In the genomic region with DNA sequence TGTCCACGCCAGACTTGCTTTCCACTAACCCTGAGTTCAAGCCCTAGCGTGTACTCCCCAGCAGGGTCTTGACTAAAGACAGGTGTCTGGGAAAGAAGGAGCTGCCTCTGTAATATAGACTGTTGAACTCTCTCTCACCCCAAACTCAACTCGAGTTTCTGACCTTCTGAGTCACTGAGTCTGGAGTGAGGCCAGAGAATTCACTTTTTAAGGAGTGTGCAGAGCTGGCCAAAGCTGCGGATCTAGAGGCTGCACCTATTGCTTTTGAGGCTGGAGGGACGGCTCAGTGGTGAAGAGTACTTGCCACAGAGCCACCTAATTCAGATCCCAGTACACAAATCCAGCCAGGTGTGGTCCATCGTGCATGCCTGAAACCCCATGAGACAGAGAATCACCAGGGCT, we compare ENCODE assay signal across 8 mouse cellular contexts. TPM values are rescaled to one million over a fixed set of nuclear protein-coding genes. Genes with fewer than 3 reads are reported as not detected.
DNase-seq lines count a peak whose midpoint lies in the region; ATAC-seq and TF ChIP-seq lines count a peak whose summit lies in the region.
"Had no signal": no experiment of that assay in that cellular context is flagged by ENCODE, and none has a peak within 500 bp of the region (broad histone marks: within the 10 kb centered on the region; RNA-seq: fewer than 3 reads in every experiment).

No protein-coding gene starts in this region.

- DNase-seq in kidney, postnatal 0 days (ENCODE audit: low spot score) = peak; percentile 89
- DNase-seq in kidney, postnatal 14 days = no peak
- DNase-seq in adrenal gland, postnatal 25 days = peak; percentile 46
- peak; percentile 34 for DNase-seq in skeletal muscle tissue, adult 2 months (ENCODE audit: low read depth, low spot score)
- DNase-seq in layer of hippocampus, adult 9-10 months (ENCODE audit: low spot score) = no peak
- DNase-seq in layer of hippocampus, adult 11-12 months (ENCODE audit: low spot score) = no peak

- H3K27ac ChIP-seq in kidney, postnatal 0 days = peak overlapping the region; percentile 42; the same call in 1 of the 2 replicates
- no peak overlapping the region for H3K27ac ChIP-seq in intestine, embryonic 16.5 days (ENCODE audit: low read length)

- no peak overlapping the region for H3K9ac ChIP-seq in kidney, postnatal 0 days (ENCODE audit: low read depth, low read length)
- no peak overlapping the region for H3K9ac ChIP-seq in intestine, embryonic 16.5 days (ENCODE audit: low read depth, low read length)

- ATAC-seq in kidney, postnatal 0 days (replicated peaks; ENCODE audit: low FRiP score, low read depth) = peak; percentile 74
- peak; percentile 58; the same call in 1 of the 2 replicates for ATAC-seq in intestine, embryonic 16.5 days

- no peak for TF ChIP-seq CTCF in kidney, postnatal 0 days (IDR thresholded peaks at IDR 0.05; ENCODE audit: low read depth)

- peaks cover 7% of the 10 kb centered on the region; the same call in 1 of the 2 replicates for H3K4me1 ChIP-seq in kidney, postnatal 0 days (replicated peaks; ENCODE audit: insufficient read depth, low read length)
- peaks cover 4% of the 10 kb centered on the region; the same call in 1 of the 2 replicates for H3K4me1 ChIP-seq in intestine, embryonic 16.5 days (ENCODE audit: control insufficient read depth, insufficient read depth, low read length)

- no peaks in the 10 kb centered on the region for H3K36me3 ChIP-seq in kidney, postnatal 0 days (ENCODE audit: insufficient read depth, low read length)
- H3K36me3 ChIP-seq in intestine, embryonic 16.5 days (ENCODE audit: control insufficient read depth, insufficient read depth, low read length) = no peaks in the 10 kb centered on the region

- H3K4me2 ChIP-seq in kidney, postnatal 0 days (ENCODE audit: low read length) = no peak overlapping the region
- H3K4me2 ChIP-seq in intestine, embryonic 16.5 days (ENCODE audit: low read depth, low read length) = no peak overlapping the region

- no peaks in the 10 kb centered on the region for H3K9me3 ChIP-seq in kidney, postnatal 0 days (replicated peaks; ENCODE audit: low read length)
- H3K9me3 ChIP-seq in intestine, embryonic 16.5 days (ENCODE audit: control insufficient read depth, low read length) = no peaks in the 10 kb centered on the region

- H3K4me3 ChIP-seq in kidney, postnatal 0 days (replicated peaks; ENCODE audit: low read depth, low read length) = no peak overlapping the region
- H3K4me3 ChIP-seq in intestine, embryonic 16.5 days (ENCODE audit: low read length) = no peak overlapping the region

- WGBS in kidney, postnatal 0 days = 11% methylated on average over 6 of the region's 6 CpGs
- 46% methylated on average over 6 of the region's 6 CpGs for WGBS in intestine, embryonic 16.5 days

- H3K27me3 ChIP-seq in kidney, postnatal 0 days (ENCODE audit: insufficient read depth, low read length) = no peaks in the 10 kb centered on the region
- no peaks in the 10 kb centered on the region for H3K27me3 ChIP-seq in intestine, embryonic 16.5 days (replicated peaks; ENCODE audit: control insufficient read depth, insufficient read depth, low read length)

RNA-seq across cellular contexts. Expression of gene Soat2, which starts 17.3 kb away (rescaled TPM):
- polyA plus RNA-seq in kidney, postnatal 0 days (2015; fragmentation: Nextera tagmentation; extraction: Ambion mirVana) = 0.28 and 0.34 TPM in 2 replicates
- total RNA-seq in adrenal gland, postnatal 25 days (2021) = 0.55 and 1.2 TPM in 2 replicates
- polyA plus RNA-seq in intestine, embryonic 16.5 days (2015; fragmentation: Nextera tagmentation; extraction: Ambion mirVana) = 25.0 and 31.2 TPM in 2 replicates

RNA-seq across cellular contexts. Expression of gene Igfbp6, which starts 23.5 kb away (rescaled TPM):
- 20.5 and 28.3 TPM in 2 replicates for polyA plus RNA-seq in kidney, postnatal 0 days (2015; fragmentation: Nextera tagmentation; extraction: Ambion mirVana)
- 17.1 and 17.2 TPM in 2 replicates for total RNA-seq in adrenal gland, postnatal 25 days (2021)
- polyA plus RNA-seq in intestine, embryonic 16.5 days (2015; fragmentation: Nextera tagmentation; extraction: Ambion mirVana) = 11.8 and 11.9 TPM in 2 replicates
- total RNA-seq: common myeloid progenitor, adult 5-6 weeks had no signal

RNA-seq across cellular contexts. Expression of gene Spryd3, which starts 31.6 kb away (rescaled TPM):
- 14.3 and 16.6 TPM in 2 replicates for polyA plus RNA-seq in kidney, postnatal 0 days (2015; fragmentation: Nextera tagmentation; extraction: Ambion mirVana)
- 29.4 and 40.3 TPM in 2 replicates for total RNA-seq in adrenal gland, postnatal 25 days (2021)
- 27.5 and 28.0 TPM in 2 replicates for polyA plus RNA-seq in intestine, embryonic 16.5 days (2015; fragmentation: Nextera tagmentation; extraction: Ambion mirVana)

RNA-seq across cellular contexts. Expression of gene Zfp740, which starts 35.4 kb away (rescaled TPM):
- 45.4 and 49.0 TPM in 2 replicates for polyA plus RNA-seq in kidney, postnatal 0 days (2015; fragmentation: Nextera tagmentation; extraction: Ambion mirVana)
- total RNA-seq in adrenal gland, postnatal 25 days (2021) = 61.4 and 80.4 TPM in 2 replicates
- polyA plus RNA-seq in intestine, embryonic 16.5 days (2015; fragmentation: Nextera tagmentation; extraction: Ambion mirVana) = 33.6 and 35.3 TPM in 2 replicates

RNA-seq across cellular contexts. Expression of gene Csad, which starts 36.9 kb away (rescaled TPM):
- 142 TPM in 2 replicates for polyA plus RNA-seq in kidney, postnatal 0 days (2015; fragmentation: Nextera tagmentation; extraction: Ambion mirVana)
- 76.1 and 76.8 TPM in 2 replicates for total RNA-seq in adrenal gland, postnatal 25 days (2021)
- 33.2 and 38.4 TPM in 2 replicates for polyA plus RNA-seq in intestine, embryonic 16.5 days (2015; fragmentation: Nextera tagmentation; extraction: Ambion mirVana)

Comparison
In these comparisons a context has a peak if more than half of its experiments do, and no peak if none do; other contexts are left out.
1. DNase-seq: peak in kidney, postnatal 0 days (single experiment), adrenal gland, postnatal 25 days (single experiment) and skeletal muscle tissue, adult 2 months (single experiment); none in kidney, postnatal 14 days (single experiment), layer of hippocampus, adult 9-10 months (single experiment) and layer of hippocampus, adult 11-12 months (single experiment).
2. RNA of gene Soat2, which starts 17.3 kb away (polyA plus RNA-seq): 25.0 to 31.2 TPM in intestine, embryonic 16.5 days; 0.28 to 0.34 TPM in kidney, postnatal 0 days; every median in the first group is over 10 times any median in the second.